In genomic region chr13:81351462-81352155, GRCm38 (mm10) we compare ENCODE assay signal across 9 mouse cellular contexts.
A peak's percentile ranks its signal among the peaks of the same experiment; 100 is the strongest.
DNase-seq lines count a peak whose midpoint lies in the region; ATAC-seq lines count a peak whose summit lies in the region.
"Had no signal": no experiment of that assay in that cellular context is flagged by ENCODE, and none has a peak within 500 bp of the region (broad histone marks: within the 10 kb centered on the region; RNA-seq: fewer than 3 reads in every experiment).

No protein-coding gene starts in this region.

- H3K4me1 ChIP-seq in heart, embryonic 16.5 days (ENCODE audit: control insufficient read depth, insufficient read depth, low read length), result peaks cover 10% of the 10 kb centered on the region
- peaks cover 13% of the 10 kb centered on the region for H3K4me1 ChIP-seq in megakaryocyte, embryonic 14.5 days

- H3K27me3 ChIP-seq in heart, embryonic 16.5 days (ENCODE audit: control insufficient read depth, insufficient read depth, low read length), result no peaks in the 10 kb centered on the region
- no peaks in the 10 kb centered on the region for H3K27me3 ChIP-seq in megakaryocyte, embryonic 14.5 days (replicated peaks)

- peak overlapping the region; percentile 48 for H3K4me2 ChIP-seq in heart, embryonic 16.5 days (ENCODE audit: low read depth, low read length)

- H3K4me3 ChIP-seq in heart, embryonic 16.5 days (ENCODE audit: low read length), result peak overlapping the region; percentile 37
- H3K4me3 ChIP-seq in megakaryocyte, embryonic 14.5 days (replicated peaks), result peak overlapping the region; percentile 84

- ATAC-seq in heart, embryonic 16.5 days (replicated peaks; ENCODE audit: extremely low read depth, insufficient read depth, low FRiP score), result peak; percentile 81
- no peak for ATAC-seq in frontal cortex, adult (ENCODE audit: low TSS enrichment)

- H3K36me3 ChIP-seq in heart, embryonic 16.5 days (ENCODE audit: control insufficient read depth, insufficient read depth), result no peaks in the 10 kb centered on the region
- H3K36me3 ChIP-seq in megakaryocyte, embryonic 14.5 days (replicated peaks; ENCODE audit: low read length), result no peaks in the 10 kb centered on the region
- H3K36me3 ChIP-seq: G1E had no signal

- no peak overlapping the region for H3K9ac ChIP-seq in heart, embryonic 16.5 days (ENCODE audit: low read length)

- DNase-seq in spleen, adult 18-20 months, result peak; percentile 7 to 10
- DNase-seq in spleen, postnatal 14 days (ENCODE audit: low spot score in 2 of 2), result no peak
- peak; percentile 28 to 54 for DNase-seq in kidney, postnatal 25 days
- DNase-seq in thymus, postnatal 14 days, result peak; percentile 29
- DNase-seq in urinary bladder, postnatal 25 days (ENCODE audit: low spot score), result no peak

- WGBS in heart, embryonic 16.5 days, result 20% methylated on average over 14 of the region's 14 CpGs

- no peaks in the 10 kb centered on the region for H3K9me3 ChIP-seq in heart, embryonic 16.5 days (replicated peaks; ENCODE audit: control insufficient read depth, low read length)
- peaks cover under 1% of the 10 kb centered on the region; the same call in 1 of the 2 replicates for H3K9me3 ChIP-seq in megakaryocyte, embryonic 14.5 days
- H3K9me3 ChIP-seq: G1E had no signal

- peak overlapping the region; percentile 85 for H3K27ac ChIP-seq in heart, embryonic 16.5 days (ENCODE audit: low read length)

Comparison
In these comparisons a context has a peak if more than half of its experiments do, and no peak if none do; other contexts are left out.
1. DNase-seq: peak in spleen, adult 18-20 months (2 of 2), kidney, postnatal 25 days (2 of 2) and thymus, postnatal 14 days (single experiment); none in spleen, postnatal 14 days (0 of 2) and urinary bladder, postnatal 25 days (single experiment).